Mouse (Mus musculus): ENCODE results near the gene Col27a1. TPM values are rescaled to one million over a fixed set of nuclear protein-coding genes. Genes with fewer than 3 reads are reported as not detected.

Col27a1 gene
- polyA plus RNA-seq, 1 experiment from 2014 or later, result 1.8 TPM

DNA sequence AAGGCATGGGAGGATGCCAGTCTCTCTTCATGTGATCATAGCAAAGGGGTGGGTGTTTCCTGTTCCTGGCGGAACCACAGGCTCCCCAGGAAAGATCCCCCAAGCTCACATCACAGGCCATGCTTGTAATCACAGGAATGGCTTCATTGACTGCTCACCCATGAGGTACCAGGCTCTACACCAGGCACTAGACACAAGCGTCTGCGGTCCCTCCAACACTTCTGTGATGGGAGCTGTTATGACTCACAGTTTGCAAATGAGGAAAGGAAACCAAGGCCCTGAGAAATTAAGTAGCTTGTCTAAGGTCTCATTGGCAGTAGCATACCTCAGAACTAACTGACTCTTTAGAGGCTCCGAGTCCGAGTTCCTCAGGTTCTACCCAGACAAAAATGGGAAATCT, 74.7 kb downstream of the Col27a1 start:
- no peaks in the 10 kb centered on the region; the same call in 1 of the 2 replicates for H3K36me3 ChIP-seq (replicated peaks)
- H3K4me3 ChIP-seq (replicated peaks), result no peak overlapping the region
- no peaks in the 10 kb centered on the region for H3K4me1 ChIP-seq (replicated peaks)
- 61% methylated on average over 5 of the region's 5 CpGs for WGBS (ENCODE audit: insufficient replicate concordance)
- no peaks in the 10 kb centered on the region for H3K9me3 ChIP-seq (replicated peaks)
- no peak overlapping the region for H3K4me2 ChIP-seq
- no peak overlapping the region for H3K27ac ChIP-seq (replicated peaks)
- H3K9ac ChIP-seq, result no peak overlapping the region
- no peaks in the 10 kb centered on the region for H3K27me3 ChIP-seq
- no peak for ATAC-seq (ENCODE audit: insufficient read depth)

GRCm38 (mm10) chr4:63290081-63290480, 76.3 kb downstream of the Col27a1 start:
- Histone ChIP-seq H3K4me1 (replicated peaks) (no peaks in the 10 kb centered on the region), H3K9me3 (replicated peaks) (no peaks in the 10 kb centered on the region), H3K27me3 (no peaks in the 10 kb centered on the region), H3K27ac (replicated peaks) (no peak overlapping the region), H3K4me2 (no peak overlapping the region), H3K36me3 (replicated peaks) (no peaks in the 10 kb centered on the region; the same call in 1 of the 2 replicates), H3K4me3 (replicated peaks) (no peak overlapping the region), H3K9ac (no peak overlapping the region)
- 49% methylated on average over 2 of the region's 2 CpGs for WGBS (ENCODE audit: insufficient replicate concordance)
- no peak for ATAC-seq (ENCODE audit: insufficient read depth)

DNA sequence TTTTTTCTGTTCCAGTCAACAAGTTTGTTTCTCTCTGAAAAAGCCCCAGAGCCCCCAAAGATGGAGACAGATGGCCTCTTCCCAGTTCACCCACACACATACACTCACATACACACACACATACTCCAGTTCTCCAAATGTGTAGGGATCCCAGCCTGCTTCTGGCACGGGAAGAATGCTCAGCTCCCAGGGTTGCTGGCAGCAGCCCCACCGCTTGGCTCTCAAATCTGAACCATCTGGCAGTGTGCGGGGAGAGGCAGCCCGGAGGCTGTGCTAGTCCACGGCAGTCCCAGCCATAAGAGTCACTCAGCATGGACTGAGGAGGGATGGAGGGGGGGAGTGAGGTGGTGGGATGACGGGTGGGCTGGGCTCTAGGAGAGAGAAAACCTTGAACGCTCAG, 77.3 kb downstream of the Col27a1 start:
- no peaks in the 10 kb centered on the region for H3K9me3 ChIP-seq (replicated peaks)
- no peak for ATAC-seq (ENCODE audit: insufficient read depth)
- H3K27ac ChIP-seq (replicated peaks), result no peak overlapping the region
- no peaks in the 10 kb centered on the region for H3K36me3 ChIP-seq (replicated peaks)
- H3K4me1 ChIP-seq (replicated peaks), result no peaks in the 10 kb centered on the region
- H3K27me3 ChIP-seq, result no peaks in the 10 kb centered on the region
- H3K9ac ChIP-seq, result no peak overlapping the region
- 60% methylated on average over 7 of the region's 7 CpGs for WGBS (ENCODE audit: insufficient replicate concordance)
- no peak overlapping the region for H3K4me3 ChIP-seq (replicated peaks)
- no peak overlapping the region for H3K4me2 ChIP-seq

DNA sequence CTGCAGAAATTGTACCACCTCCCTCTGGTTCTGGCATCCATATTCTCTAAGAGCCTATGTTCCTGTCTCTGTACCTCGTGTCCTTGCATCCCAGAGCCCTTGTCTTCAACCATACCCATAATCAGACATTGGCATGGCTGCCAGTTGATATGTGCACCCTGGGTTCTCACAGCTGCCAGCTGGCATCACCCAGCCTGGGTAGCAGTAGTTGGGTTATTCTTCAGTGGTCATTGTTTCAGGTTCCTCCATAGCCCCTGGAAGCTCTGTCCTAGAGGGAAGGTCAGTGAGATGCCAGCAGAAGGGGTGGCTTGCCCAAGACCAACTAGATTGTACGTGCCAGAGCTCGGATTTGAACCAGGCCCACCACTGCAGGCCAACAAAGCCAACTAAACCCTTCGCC, 77.9 kb downstream of the Col27a1 start:
- H3K9ac ChIP-seq, result no peak overlapping the region
- 45% methylated on average over 4 of the region's 4 CpGs for WGBS (ENCODE audit: insufficient replicate concordance)
- no peak overlapping the region for H3K27ac ChIP-seq (replicated peaks)
- no peak for ATAC-seq (ENCODE audit: insufficient read depth)
- H3K9me3 ChIP-seq (replicated peaks), result no peaks in the 10 kb centered on the region
- no peaks in the 10 kb centered on the region for H3K27me3 ChIP-seq
- no peaks in the 10 kb centered on the region for H3K4me1 ChIP-seq (replicated peaks)
- H3K4me2 ChIP-seq, result no peak overlapping the region
- no peaks in the 10 kb centered on the region for H3K36me3 ChIP-seq (replicated peaks)
- no peak overlapping the region for H3K4me3 ChIP-seq (replicated peaks)

DNA sequence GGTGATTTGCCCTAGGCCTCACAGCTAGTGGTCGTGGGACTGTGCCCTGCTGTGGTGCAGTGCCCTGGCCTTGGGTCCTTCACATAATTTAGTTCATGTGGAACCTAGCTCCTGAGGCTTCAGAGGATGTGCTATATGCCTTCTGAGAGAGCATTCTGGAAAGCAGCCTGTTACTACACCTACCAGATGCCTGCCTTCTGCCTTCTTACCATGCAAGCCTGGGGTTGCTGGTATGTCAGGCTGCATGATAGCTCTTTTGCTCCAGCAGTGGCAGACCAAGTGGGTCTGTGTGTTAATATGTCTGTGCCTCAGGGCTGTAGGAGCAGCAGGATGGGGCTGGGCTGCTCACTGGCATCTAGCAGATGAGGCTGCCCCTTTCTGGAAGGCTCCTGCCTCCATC, 81.8 kb downstream of the Col27a1 start:
- H3K27me3 ChIP-seq, result no peaks in the 10 kb centered on the region

DNA sequence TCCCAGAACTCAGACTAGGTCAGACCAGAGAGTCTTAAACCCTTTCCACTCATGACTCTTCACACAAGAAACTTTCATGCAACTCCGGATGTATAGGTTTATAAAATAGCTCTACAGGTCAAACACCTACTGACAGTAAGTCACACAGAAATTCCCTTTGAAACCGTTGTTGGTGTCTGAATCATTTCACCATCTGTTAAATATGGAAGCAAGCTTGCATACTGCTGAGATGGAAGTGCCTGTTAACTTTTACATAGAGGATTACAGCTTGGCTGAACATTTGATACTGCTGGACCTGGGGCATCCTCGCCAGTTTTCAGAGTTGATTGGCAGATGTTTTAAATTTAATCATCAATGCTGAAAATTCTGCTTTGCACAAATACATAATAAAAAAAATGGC, 82.5 kb downstream of the Col27a1 start:
- Histone ChIP-seq H3K9ac (no peak overlapping the region), H3K4me3 (replicated peaks) (no peak overlapping the region), H3K4me1 (replicated peaks) (no peaks in the 10 kb centered on the region), H3K4me2 (no peak overlapping the region), H3K9me3 (replicated peaks) (no peaks in the 10 kb centered on the region), H3K36me3 (replicated peaks) (no peaks in the 10 kb centered on the region), H3K27me3 (no peaks in the 10 kb centered on the region), H3K27ac (replicated peaks) (no peak overlapping the region)
- no peak for ATAC-seq (ENCODE audit: insufficient read depth)
- 33% methylated on average over 3 of the region's 3 CpGs for WGBS (ENCODE audit: insufficient replicate concordance)

More for the DNA sequence above, 81.8 kb downstream of the Col27a1 start:
- H3K4me2 ChIP-seq, result no peak overlapping the region
- H3K9ac ChIP-seq, result no peak overlapping the region
- H3K4me3 ChIP-seq (replicated peaks), result no peak overlapping the region
- H3K9me3 ChIP-seq (replicated peaks), result no peaks in the 10 kb centered on the region
- WGBS (ENCODE audit: insufficient replicate concordance), result 31% methylated on average over 1 of the region's 1 CpGs
- no peak overlapping the region for H3K27ac ChIP-seq (replicated peaks)
- H3K36me3 ChIP-seq (replicated peaks), result no peaks in the 10 kb centered on the region
- no peak for ATAC-seq (ENCODE audit: insufficient read depth)
- H3K4me1 ChIP-seq (replicated peaks), result no peaks in the 10 kb centered on the region

GRCm38 (mm10) chr4:63296876-63297275, 83.1 kb downstream of the Col27a1 start:
- H3K4me1 ChIP-seq (replicated peaks), result no peaks in the 10 kb centered on the region
- H3K27me3 ChIP-seq, result no peaks in the 10 kb centered on the region
- H3K27ac ChIP-seq (replicated peaks), result no peak overlapping the region
- no peak for ATAC-seq (ENCODE audit: insufficient read depth)
- no peaks in the 10 kb centered on the region for H3K9me3 ChIP-seq (replicated peaks)
- no peaks in the 10 kb centered on the region for H3K36me3 ChIP-seq (replicated peaks)
- WGBS (ENCODE audit: insufficient replicate concordance), result 53% methylated on average over 8 of the region's 8 CpGs
- H3K4me2 ChIP-seq, result no peak overlapping the region
- H3K4me3 ChIP-seq (replicated peaks), result no peak overlapping the region
- no peak overlapping the region for H3K9ac ChIP-seq

DNA sequence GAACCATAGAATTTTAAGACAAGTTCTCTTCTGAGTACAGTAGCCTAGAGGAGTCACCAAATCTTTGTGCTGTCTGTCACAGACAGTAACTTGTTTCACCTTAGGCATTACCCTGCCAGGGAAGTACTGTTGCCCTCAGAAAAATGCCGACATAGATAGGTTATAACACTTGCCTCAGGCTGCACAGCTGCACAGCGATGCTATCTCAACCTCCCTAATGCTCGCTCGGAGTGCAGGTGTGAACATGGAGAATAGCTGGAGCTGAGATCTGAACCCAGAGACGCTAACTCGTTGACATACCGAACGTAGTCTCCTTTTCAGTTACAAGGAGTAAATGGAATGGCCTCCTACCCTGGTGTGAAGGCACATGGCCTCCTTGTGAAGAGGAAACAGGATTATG, 84.4 kb downstream of the Col27a1 start:
- H3K4me2 ChIP-seq, result no peak overlapping the region
- H3K36me3 ChIP-seq (replicated peaks), result no peaks in the 10 kb centered on the region
- no peak overlapping the region for H3K9ac ChIP-seq
- no peaks in the 10 kb centered on the region for H3K4me1 ChIP-seq (replicated peaks)
- WGBS (ENCODE audit: insufficient replicate concordance), result 74% methylated on average over 8 of the region's 8 CpGs
- no peaks in the 10 kb centered on the region for H3K27me3 ChIP-seq
- no peak overlapping the region for H3K4me3 ChIP-seq (replicated peaks)
- H3K27ac ChIP-seq (replicated peaks), result no peak overlapping the region
- no peak for ATAC-seq (ENCODE audit: insufficient read depth)
- no peaks in the 10 kb centered on the region for H3K9me3 ChIP-seq (replicated peaks)

- Histone ChIP-seq H3K27ac (replicated peaks) (no peak overlapping the region), H3K27me3 (no peaks in the 10 kb centered on the region), H3K36me3 (replicated peaks) (no peaks in the 10 kb centered on the region), H3K9me3 (replicated peaks) (no peaks in the 10 kb centered on the region), H3K4me3 (replicated peaks) (no peak overlapping the region), H3K9ac (no peak overlapping the region), H3K4me1 (replicated peaks) (no peaks in the 10 kb centered on the region), H3K4me2 (no peak overlapping the region)
- ATAC-seq (ENCODE audit: insufficient read depth), result no peak
- 52% methylated on average over 4 of the region's 4 CpGs for WGBS (ENCODE audit: insufficient replicate concordance)
These were observed 88.8 kb downstream of the Col27a1 start for GRCm38 (mm10) chr4:63302641-63303040.

DNA sequence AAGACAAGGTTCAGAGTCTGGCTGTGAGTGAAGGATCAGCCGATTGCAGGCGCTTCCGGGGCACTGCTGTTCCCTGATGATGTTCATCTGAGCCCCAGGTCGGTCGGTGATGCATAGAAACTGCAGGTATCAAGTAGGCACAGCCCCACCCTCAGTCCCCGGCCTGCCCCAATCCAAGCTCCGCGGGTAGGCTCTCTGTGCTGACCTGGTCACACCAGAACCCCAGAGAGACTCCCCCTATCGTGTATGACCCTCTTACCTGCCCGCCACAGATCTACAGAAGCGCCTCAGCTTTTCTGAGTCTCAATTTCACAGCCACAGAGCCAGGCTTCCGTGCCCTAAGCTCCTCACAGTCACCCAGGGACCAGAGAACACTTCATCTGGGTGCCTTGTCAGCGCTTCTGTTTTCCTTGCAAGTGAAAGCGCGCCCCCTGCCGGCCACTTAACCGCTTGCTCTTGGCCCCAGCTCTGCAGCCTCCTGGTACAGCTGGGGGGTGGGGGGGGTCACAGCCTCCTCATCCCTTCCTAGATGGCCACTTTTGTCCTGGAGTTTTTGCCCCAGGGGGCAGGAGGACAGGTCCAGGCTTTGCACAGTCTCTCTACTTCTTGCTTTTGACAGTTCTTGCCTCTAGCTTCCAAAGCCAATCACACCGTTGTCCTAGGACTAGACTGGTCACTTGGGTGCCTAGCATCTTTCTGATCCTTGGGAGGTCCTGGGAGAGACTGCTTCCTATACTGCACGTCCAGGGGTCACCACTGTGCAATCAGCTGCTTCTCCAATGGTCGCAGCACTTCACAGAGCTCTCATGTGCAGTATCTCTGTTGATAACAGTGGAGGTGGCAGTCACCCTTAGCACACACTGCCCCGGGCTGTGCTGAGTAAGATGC, 93.6 kb downstream of the Col27a1 start:
- H3K36me3 ChIP-seq (replicated peaks), result 0 out of 2 replicates have a peak, but pooled peaks cover 3% of the 10 kb centered on the region
- no peak overlapping the region for H3K4me2 ChIP-seq
- no peaks in the 10 kb centered on the region for H3K27me3 ChIP-seq
- no peak overlapping the region for H3K4me3 ChIP-seq (replicated peaks)
- no peak overlapping the region for H3K27ac ChIP-seq (replicated peaks)
- H3K4me1 ChIP-seq (replicated peaks), result no peaks in the 10 kb centered on the region
- H3K9ac ChIP-seq, result no peak overlapping the region
- ATAC-seq (ENCODE audit: insufficient read depth), result no peak; the same call in 1 of the 2 replicates
- H3K9me3 ChIP-seq (replicated peaks), result no peaks in the 10 kb centered on the region
- WGBS (ENCODE audit: insufficient replicate concordance), result 23% methylated on average over 21 of the region's 21 CpGs

DNA sequence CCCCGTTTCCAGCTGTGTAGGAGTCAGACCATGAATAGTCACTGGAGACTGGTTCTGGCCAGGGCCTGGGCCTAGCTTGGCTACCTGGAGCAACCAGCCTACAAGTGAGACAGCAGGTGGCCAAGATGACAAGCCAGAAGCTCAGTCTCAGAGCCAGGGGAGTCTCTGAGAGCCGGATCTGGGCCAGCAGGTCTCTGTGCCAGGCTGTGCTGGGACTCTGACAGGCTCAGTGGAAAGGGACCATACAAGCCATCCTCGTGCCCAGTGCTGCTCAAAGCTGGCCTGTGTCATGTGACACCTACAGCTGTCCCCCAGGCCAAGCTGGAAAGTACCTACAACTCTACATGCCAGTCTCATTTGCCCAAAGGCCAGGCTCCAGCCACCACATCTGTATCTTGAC, 94.5 kb downstream of the Col27a1 start:
- ATAC-seq (ENCODE audit: insufficient read depth), result no peak
- Histone ChIP-seq H3K9ac (no peak overlapping the region), H3K36me3 (replicated peaks) (0 out of 2 replicates have a peak, but pooled peaks cover 3% of the 10 kb centered on the region), H3K27ac (replicated peaks) (no peak overlapping the region), H3K4me2 (no peak overlapping the region), H3K4me1 (replicated peaks) (no peaks in the 10 kb centered on the region), H3K9me3 (replicated peaks) (no peaks in the 10 kb centered on the region), H3K4me3 (replicated peaks) (no peak overlapping the region), H3K27me3 (no peaks in the 10 kb centered on the region)
- WGBS (ENCODE audit: insufficient replicate concordance), result 47% methylated on average over 3 of the region's 3 CpGs

Measured in liver, embryonic 15.5 days (tissue).